Mouse (Mus musculus) left cerebral cortex, adult 9 months (tissue): ENCODE data around the gene Polr2c.
A peak's percentile ranks its signal among the peaks of the same experiment; 100 is the strongest.

ENCODE experiments used
- DNase-seq, 2 experiments: peaks; one replicate each; pipeline ENCODE4 v3.0.0; 2022; ENCODE audit warnings: low spot score in 2 of 2

The Polr2c gene

GRCm38 (mm10) chr8:94876820-94877219 lies 19.6 kb downstream of the Polr2c start:
- DNase-seq: no peak

- DNase-seq: no peak
These were observed 23.5 kb downstream of the Polr2c start for GRCm38 (mm10) chr8:94880742-94881141.

- DNase-seq: no peak
These were observed 31.3 kb downstream of the Polr2c start for GRCm38 (mm10) chr8:94888383-94889036.

GRCm38 (mm10) chr8:94892917-94893316 lies 35.7 kb downstream of the Polr2c start:
- no peak for DNase-seq

GRCm38 (mm10) chr8:94899262-94899661 lies 42.0 kb downstream of the Polr2c start:
- no peak for DNase-seq

GRCm38 (mm10) chr8:94900617-94901016 lies 43.4 kb downstream of the Polr2c start:
- DNase-seq: no peak

- no peak for DNase-seq
These were observed 43.8 kb downstream of the Polr2c start for GRCm38 (mm10) chr8:94901031-94901430.

- no peak for DNase-seq
These were observed 46.5 kb downstream of the Polr2c start for GRCm38 (mm10) chr8:94903709-94904108.

GRCm38 (mm10) chr8:94904450-94905175 lies 47.4 kb downstream of the Polr2c start:
- DNase-seq: peak in 1 of 2 experiments; percentile 39

- DNase-seq: no peak
These were observed 50.5 kb downstream of the Polr2c start for GRCm38 (mm10) chr8:94907591-94908300.

GRCm38 (mm10) chr8:94908847-94909246 lies 51.6 kb downstream of the Polr2c start:
- peak; percentile 20 to 76 for DNase-seq

- DNase-seq: peak in 1 of 2 experiments; percentile 46
These were observed 55.9 kb downstream of the Polr2c start for GRCm38 (mm10) chr8:94913061-94913660.

GRCm38 (mm10) chr8:94914256-94914655 lies 57.0 kb downstream of the Polr2c start:
- no peak for DNase-seq

GRCm38 (mm10) chr8:94914701-94915101 lies 57.5 kb downstream of the Polr2c start:
- DNase-seq: no peak

GRCm38 (mm10) chr8:94916311-94916959 lies 59.2 kb downstream of the Polr2c start:
- DNase-seq: no peak

- DNase-seq: no peak
These were observed 59.7 kb downstream of the Polr2c start for GRCm38 (mm10) chr8:94916960-94917324.

- DNase-seq: peak; percentile 39 to 68
These were observed 60.1 kb downstream of the Polr2c start for GRCm38 (mm10) chr8:94917352-94917751.

- DNase-seq: no peak
These were observed 60.7 kb downstream of the Polr2c start, which contains the start of gene Ccdc102a for GRCm38 (mm10) chr8:94917851-94918495. Ccdc102a (minus strand) TSS chr8:94918098.

- DNase-seq: no peak
These were observed 62.0 kb downstream of the Polr2c start for GRCm38 (mm10) chr8:94919256-94919655.

GRCm38 (mm10) chr8:94922176-94922575 lies 64.9 kb downstream of the Polr2c start:
- no peak for DNase-seq

GRCm38 (mm10) chr8:94922602-94923001 lies 65.4 kb downstream of the Polr2c start:
- DNase-seq: no peak
